Mouse (Mus musculus) gastrocnemius, postnatal 14 days (tissue): ENCODE results near the gene Gm26741. TPM values are rescaled to one million over a fixed set of nuclear protein-coding genes. Genes with fewer than 3 reads are reported as not detected.
"Not testable (repeated sequence)": the region's sequence is repeated elsewhere in the genome, so short reads cannot be mapped to it uniquely, and the experiment has no call there.

ENCODE experiments used
- DNase-seq: peaks from one replicate; pipeline ENCODE4 v3.0.0; 2021; ENCODE audit warnings: mixed read lengths
- intact Hi-C: fragments of 180-260 bp; cut with DNase I; formaldehyde crosslinking; loops from one replicate; pipeline ENCODE4 v1.15.1; 2025; ENCODE audit warnings: low total_unique reads
- long read RNA-seq, 2 experiments: library from polyadenylated mRNA; stranded (forward); transcript quantifications; one replicate each; pipeline ENCODE4 v2.0.0; 2021
- total RNA-seq, 2 experiments: library from RNA; stranded (reverse); gene quantifications; 2 replicates each; pipeline ENCODE4 v1.2.3; 2021

Gm26741 gene
- total RNA-seq: not detected
- long read RNA-seq, experiment 1: 0 reads
- long read RNA-seq, experiment 2: 0 reads

DNA sequence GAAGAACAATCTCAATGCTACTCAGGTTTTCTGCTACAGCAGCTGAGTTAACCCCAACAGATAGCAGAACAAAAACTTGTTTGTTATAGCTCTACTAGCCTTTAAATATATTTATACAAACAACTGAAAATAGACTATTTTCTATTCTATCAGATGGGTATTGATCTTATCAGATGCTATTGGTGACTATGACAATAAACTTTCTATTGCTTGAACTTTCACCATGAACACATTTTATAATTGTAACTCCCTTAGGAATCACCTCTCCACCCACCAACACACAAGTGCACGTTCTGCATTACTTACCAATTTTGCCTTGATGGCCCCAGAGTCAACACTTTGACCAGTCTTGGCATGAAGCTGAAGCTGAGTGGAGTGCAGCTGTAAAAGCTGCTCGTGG, at the start of gene Gm26741:
Gm26741 (plus strand) TSS at position 301 of the 400 bp plus-strand sequence.
- DNase-seq: no peak
- intact Hi-C loops: no loop called here

DNA sequence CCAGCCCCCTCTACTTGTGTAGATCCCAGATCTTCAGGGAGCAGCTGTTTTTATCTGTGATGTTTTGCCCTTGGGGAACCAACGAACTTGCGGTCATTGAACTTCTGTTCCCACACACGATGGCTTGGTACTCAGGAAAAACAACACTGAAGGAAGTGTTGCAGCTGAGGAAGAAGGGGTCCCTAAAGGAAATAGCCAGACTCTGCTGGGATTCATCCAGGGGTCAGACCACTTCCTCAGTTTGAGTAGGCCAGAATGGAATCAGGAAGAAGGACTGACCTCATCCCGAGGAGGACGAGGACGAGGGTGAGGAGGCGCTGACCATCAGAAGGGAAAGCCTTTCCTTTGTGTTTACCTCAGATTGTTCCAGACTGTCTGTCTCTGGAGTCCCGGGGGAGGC, 49.4 kb upstream of the Gm26741 start:
- DNase-seq: peak; percentile 25
- intact Hi-C loops: no loop called here

DNA sequence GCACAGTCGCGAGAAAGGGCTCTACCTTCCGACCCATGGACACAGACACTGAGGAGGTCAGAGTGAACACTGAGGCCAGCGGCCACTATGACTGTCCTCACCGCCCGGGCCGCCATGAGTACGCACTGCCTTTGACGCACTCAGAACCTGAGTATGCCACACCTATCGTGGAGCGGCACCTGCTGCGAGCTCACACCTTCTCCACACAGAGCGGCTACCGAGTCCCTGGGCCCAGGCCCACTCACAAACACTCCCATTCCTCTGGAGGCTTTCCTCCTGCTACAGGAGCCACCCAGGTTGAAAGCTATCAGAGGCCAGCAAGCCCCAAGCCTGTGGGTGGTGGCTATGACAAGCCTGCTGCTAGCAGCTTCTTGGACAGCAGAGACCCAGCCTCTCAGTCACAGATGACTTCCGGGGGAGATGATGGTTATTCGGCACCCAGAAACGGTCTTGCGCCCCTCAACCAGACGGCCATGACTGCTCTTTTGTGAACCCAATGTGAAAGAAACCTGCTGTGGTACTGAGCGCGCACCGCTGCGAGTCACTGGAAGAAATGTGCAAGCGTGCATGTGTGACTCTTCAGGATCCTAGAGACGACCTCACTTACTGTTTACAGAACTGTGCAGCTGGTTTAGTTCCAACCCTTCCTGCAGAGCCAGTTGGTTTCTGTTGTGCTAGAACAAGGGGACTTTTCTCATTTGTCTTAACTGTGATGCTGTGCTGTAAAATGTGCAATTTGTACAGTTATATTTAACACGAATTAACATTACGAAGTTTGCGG, 38.9 kb upstream of the Gm26741 start:
- intact Hi-C loops: no loop called here
- no peak for DNase-seq

DNA sequence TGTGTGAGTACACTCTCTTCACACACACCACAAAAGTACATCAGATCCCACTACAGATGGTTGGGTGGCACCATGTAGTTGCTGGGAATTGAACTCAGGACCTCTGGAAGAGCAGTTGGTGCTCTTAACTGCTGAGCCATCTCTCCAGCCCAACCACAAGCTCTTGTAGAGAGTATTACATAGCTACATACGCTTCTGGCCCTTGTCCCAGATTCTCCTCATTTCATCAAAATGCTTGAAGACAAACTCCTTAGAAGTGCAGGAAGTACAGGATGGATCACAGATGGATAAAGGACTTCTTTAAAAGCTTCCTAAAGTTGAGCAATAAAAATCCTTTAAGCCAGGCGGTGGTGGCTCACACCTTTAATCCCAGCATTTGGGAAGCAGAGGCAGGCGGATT, 36.6 kb upstream of the Gm26741 start:
- intact Hi-C loops: no loop called here

DNA sequence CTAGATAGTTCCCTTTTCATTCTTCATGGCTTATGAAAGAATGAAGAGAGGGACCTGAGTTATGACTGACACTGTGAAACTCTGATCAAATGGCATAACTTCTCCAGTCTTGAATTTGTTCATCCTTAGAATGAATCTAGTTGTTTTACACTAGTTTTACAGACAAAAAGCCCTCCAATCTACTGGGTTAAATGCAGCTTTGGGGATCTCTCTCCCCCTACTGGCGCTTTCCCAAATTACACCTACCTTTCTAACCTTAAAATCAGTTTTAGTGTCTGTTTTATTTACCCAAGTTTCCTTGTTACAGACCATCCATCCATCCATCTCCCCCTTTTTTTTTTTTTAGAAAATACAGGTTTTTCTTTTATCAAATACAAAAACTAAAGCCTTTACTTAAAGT, 27.6 kb upstream of the Gm26741 start:
- DNase-seq: no peak
- intact Hi-C loops: no loop called here

More for the DNA sequence above, 36.6 kb upstream of the Gm26741 start:
- no peak for DNase-seq

DNA sequence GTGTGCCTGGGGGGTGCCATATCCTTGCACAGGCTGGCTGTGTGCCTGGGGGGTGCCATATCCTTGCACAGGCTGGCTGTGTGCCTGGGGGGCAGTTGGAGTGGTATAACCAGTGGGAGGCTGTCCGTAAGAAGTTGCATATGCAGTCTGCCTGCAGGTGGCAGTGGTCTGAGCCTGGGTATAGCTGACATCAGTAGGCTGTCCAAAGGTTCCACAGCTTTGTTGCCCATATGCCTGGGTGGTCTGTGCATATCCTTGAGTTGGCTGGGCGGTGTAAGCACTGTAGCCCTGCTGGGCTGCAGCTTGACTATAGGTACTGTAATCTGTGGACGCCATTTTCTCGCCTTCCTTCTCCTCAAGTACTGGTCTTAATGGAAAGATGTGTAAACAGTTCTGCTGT, 15.2 kb upstream of the Gm26741 start:
- DNase-seq, intact Hi-C loops: not testable (repeated sequence)

DNA sequence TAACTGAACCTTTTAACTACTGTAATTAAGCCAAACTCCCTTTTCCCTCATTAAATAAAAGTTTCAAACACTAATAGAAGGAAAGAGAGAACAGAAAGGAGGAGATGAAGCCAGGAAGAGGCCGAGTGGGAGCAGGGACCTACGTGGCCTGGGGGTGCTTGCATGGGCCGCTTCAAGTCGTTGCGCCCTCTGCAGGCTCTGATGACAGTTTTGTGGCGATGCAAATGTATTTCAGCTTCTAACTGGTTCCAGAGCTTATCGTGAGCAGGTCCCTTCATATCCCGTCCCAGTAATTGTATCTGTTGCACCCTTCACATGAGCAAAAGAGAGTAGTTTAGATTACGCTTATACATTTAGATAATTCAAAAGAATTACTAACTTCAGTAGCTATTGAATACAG, 5.4 kb upstream of the Gm26741 start:
- DNase-seq: no peak
- intact Hi-C loops: no loop called here

DNA sequence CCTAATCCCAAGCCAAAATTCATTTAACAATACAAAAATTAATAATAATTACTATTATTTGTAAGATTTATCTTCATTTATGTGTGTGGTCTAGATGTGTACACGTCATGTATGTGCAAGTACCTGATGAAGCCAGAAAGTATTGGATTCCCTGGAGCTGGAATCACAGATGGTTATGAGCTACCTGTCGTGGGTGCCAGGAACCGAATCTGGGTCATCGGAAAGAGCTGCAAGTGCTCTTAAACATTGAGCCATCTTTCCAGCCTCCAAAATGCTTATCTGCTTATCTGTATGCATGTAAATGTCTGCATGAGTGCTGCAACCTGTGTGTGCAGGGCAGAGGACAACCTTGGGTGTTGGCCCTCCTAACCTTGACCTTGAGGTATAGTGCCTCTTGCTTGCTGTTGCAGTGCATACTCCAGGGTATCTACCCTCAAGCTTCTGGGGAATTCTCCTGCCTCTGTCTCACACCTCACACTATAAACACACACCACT, 1.7 kb downstream of the Gm26741 start:
- intact Hi-C loops: no loop called here
- DNase-seq: no peak

DNA sequence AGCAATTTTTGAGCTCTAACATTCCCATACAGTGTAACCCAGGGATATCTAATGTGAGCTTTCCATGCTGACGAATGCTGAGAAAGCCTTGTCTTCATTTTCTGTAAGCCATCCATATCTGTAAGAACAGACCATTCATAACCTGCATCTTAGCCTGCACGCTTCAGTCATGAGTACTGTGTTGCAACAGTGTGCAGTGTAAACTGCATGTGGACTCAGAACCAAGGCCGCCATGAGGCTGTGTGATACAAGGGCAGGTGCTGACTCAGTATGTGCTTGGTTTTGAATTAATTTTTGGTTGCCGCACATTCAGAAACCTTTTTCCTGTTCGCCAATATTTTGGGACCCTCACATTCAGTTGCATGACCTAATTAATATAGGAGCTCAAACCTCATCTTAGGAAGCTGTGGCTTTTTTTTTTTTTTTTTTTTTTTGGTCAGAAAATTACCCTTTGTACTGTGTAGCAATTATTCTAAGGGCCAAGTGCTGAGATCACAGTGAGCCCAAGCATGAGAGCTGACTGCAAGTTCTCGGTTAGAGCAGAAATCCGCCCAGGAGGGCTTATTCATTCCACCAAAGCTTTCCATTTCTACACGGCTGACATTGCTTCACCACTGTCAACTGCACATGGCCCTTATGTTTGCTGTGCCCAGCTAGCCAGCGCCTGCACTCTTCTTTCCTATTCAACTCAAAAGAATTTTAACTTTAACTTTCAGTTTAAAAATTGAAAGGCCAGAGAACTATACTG, 2.5 kb downstream of the Gm26741 start:
- no peak for DNase-seq
- intact Hi-C loops: no loop called here

DNA sequence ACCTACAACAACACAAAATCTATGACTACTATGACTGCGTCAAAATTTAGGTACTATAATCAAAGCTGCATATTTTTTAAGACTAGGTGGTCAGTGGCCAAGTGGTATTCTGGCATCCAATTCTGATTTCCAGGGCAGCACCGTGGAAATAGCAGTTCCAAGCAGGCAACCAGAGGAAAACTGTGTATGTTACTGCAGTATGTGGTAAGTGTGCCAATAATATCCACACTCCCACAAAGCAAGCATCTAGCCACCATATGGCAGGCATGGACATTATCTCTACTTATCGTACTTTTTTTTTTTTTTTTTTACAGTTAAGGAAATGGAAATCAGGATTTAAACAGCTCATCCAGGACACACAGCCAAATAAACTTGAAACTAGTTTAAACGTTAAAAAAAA, 9.8 kb downstream of the Gm26741 start:
- intact Hi-C loops: no loop called here
- DNase-seq: no peak

DNA sequence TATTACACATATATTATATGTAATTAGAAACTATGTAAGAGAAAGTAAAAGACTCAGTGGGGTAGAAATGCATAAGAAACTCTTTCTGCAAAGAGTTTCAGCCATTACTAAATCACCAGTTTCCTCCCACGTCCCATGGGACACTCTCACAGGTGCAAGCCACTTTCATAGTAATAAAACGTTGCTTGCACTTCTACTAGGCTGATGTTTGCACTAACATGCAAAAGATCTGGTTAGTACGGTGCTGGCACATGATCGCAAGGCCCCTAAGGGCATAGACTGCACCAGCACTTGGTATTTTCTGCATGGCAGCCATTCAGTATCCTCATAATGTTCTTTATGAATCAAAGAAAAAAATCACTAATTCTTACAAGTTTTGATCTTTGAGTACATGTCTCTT, 15.3 kb downstream of the Gm26741 start:
- DNase-seq: no peak

DNA sequence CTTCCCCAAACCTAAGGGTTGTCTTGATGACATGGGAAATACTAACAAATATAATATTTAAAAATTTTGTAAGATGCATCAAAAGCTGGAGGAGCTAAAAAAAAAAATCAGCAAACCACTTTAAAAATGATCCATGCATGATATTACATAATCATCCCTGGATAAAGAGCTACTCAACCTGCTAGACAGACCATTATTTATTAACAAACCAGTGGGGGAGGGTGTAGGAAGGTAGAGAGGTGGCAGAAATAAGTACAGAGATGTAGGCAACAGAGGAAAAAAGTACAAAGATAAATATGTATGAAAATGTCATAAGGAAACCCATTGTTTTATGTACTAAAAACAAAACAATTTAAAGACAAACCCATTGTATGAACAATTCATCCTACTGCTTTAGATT, 16.1 kb downstream of the Gm26741 start:
- DNase-seq: no peak

More for the DNA sequence above, 15.3 kb downstream of the Gm26741 start:
- intact Hi-C loops: no loop called here

DNA sequence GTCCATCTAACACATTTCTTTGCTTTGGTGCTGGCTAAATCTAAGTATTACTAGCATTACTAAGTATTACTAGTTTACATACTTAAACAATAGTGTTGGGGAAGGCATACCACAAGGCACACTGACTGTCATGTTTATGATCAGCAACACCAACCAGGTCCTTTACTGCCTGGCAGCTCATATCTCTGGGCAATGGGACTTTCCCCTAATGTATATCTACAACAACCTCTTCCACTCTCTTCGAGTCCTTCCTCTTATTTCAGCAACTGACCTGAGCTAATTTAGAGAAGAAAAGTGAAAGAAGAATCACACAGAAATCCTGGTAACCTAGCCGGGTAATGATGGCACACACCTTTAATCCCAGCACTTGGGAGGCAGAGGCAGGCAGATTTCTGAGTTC, 17.9 kb downstream of the Gm26741 start:
- intact Hi-C loops: no loop called here
- no peak for DNase-seq

More for the DNA sequence above, 16.1 kb downstream of the Gm26741 start:
- intact Hi-C loops: no loop called here

DNA sequence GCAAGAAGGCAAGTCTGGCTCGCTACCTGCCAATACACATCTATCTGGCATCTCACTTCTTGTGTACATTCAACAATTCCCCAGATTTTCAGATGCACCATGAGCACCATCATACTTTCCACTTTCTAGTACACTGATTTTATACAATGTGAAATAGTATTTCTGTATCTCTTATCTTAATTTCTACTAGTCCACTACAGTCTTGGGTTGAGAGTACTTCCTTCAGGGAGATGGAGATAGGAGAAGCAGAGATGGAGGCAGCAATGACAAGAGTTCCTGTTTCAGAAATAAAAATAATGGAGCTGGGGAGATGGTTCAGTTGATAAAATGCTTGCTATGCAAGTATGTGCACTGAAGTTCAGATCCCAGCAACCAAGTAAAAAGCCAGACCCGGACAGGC, 19.2 kb downstream of the Gm26741 start:
- intact Hi-C loops: no loop called here
- no peak for DNase-seq

DNA sequence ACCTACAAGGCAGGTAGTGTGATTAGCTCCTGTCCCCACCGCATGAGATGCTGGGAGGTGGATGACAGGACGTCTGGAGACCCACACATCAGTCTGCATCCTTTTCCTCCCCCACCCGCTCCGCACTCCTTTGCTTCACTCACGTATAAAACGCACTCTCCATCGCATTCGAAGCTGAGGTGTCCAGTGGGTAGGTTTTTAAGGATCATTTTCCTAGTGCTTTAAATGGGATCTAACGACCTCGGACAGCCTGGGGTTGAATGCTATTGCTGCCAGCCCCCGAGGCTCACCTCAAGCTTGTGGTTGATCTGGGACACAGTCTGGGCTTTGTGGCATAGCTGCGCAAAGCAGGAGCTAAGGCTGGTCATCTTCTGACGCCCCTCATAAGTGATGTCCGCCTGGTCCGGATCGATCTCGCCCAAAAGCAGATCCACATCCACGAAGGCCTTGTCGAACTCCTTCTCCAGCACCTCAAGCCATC, 22.8 kb downstream of the Gm26741 start:
- intact Hi-C loops: loop anchor here (10.0 kb wide), 1 partner anchor 277 kb away; no protein-coding TSS in a partner anchor
- no peak for DNase-seq

DNA sequence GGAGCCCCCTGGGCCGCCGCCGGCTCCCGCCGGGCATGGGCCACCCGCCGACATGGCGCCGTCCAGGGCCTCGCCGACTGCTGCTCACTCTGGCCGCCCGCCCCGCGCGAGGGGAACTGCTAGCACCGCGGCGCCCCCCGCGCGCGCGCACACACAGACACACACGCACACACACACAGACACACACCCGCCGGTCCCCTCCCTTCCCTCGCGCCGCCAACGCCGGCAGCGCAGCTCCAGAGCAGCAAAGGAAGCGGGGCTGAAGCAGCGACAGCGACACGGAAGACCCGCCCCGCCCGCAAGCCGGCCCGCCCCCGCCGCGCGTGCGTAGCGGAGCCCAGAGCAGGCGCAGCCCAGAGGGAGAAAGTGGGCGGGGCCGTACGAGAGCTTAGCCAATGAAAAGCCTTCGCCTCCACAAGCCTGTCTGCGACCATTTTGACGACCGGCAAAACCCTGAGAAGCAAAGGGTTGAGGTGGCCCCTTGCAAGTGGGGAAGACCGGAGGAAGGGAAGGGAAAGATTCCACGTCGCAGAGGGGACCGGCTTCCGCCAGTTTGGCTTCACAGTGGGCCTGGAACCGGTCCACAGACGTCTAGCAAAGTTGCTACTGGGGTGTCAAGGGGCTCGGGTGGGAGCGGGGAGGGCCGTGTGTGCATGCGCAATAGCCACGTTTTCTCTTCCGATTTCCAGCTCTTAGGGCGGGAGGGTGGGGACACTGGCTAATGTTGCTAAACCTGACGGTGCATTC, 23.5 kb downstream of the Gm26741 start, which contains the start of gene Gopc:
Gopc (minus strand) TSS at position 280 of the 747 bp plus-strand sequence.
- peak; percentile 98 for DNase-seq
- intact Hi-C loops: loop anchor here (10.0 kb wide), 1 partner anchor 277 kb away; no protein-coding TSS in a partner anchor

DNA sequence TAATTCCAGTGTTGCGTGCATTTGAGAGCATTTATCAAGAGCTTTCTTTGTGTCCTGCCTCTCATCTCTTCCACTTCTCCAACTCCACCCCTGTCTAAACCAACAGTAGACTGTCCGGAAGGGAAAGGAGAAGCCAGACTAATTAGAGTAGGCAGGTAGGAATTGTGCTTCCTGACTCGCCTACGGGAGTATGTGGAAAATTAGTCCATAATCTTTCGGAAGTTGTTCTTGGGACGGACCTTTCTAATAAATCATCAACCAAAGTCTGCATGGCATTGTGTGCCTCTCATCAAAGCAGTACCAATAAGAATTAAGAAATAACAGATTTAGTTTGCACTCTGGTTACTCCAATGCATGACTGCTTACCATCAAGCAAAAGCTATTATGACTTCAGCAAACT, 24.5 kb downstream of the Gm26741 start:
- DNase-seq: no peak
- intact Hi-C loops: loop anchor here (10.0 kb wide), 1 partner anchor 278 kb away; no protein-coding TSS in a partner anchor

DNA sequence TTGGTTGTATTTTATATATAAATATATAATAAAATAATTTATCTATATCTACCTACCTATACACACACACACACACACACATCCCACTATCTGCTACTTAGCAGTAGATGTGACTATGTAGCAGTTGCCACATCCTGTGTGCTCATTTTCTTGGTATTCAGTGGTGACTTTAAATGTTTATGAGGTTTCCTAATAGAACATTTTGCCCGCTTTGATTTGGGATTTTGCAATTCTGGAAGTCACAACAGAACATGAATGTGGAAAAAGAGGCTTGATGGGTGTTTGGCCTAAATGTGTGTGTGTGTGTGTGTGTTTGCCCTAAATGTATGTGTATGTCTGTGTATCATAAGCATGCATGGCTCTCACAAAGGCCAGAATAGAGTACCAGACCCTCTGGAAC, 25.0 kb downstream of the Gm26741 start:
- DNase-seq: no peak
- intact Hi-C loops: loop anchor here (10.0 kb wide), 1 partner anchor 279 kb away; no protein-coding TSS in a partner anchor

DNA sequence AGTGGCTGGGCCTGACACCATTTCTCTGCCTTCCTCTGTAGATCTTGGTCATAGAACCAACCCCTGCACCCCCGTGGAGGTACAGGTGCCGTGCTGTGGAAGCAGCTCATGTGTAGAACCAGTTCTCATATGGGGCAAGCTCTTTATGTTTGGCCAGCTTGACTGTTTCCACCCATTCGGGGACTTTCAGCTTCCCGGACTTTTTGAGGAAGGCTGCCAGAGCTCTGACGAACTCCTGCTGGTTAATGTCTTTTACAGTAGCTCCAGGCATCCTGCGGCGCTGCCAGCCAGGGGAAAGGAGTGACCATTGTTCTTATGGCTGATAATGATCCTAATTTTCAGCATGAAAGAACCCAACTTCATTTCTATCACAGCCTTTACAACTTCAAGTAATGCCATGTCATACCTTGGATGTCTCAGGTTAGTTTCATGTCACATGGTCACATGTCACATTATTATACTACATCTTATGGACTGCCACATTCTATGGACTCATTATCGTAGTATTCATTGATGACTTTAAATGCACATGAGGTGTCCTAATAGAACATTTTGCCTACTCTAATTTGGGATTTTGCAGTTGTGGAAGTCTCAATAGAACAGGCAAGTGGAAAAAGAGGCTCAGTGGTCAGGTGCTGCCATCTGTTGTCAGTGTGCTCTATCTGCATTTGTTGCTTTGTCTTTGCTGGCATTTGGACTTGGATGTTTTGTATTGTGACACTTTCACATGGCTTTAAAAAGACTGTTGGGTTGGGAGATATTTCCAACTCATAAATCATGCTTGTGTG, 26.4 kb downstream of the Gm26741 start:
- intact Hi-C loops: loop anchor here (5.0 to 10.0 kb wide), 2 partner anchors 168 to 280 kb away; no protein-coding TSS in a partner anchor
- peak; percentile 29 for DNase-seq
